Comparison of ENCODE assay signal across 12 mouse cellular contexts in genomic region chr12:89764191-89765082, GRCm38 (mm10).
A peak's percentile ranks its signal among the peaks of the same experiment; 100 is the strongest.
DNase-seq lines count a peak whose midpoint lies in the region; ATAC-seq and TF ChIP-seq lines count a peak whose summit lies in the region.
"Had no signal": no experiment of that assay in that cellular context is flagged by ENCODE, and none has a peak within 500 bp of the region (broad histone marks: within the 10 kb centered on the region; RNA-seq: fewer than 3 reads in every experiment).

No protein-coding gene starts in this region.

- no peaks in the 10 kb centered on the region for H3K36me3 ChIP-seq in forebrain, postnatal 0 days (ENCODE audit: insufficient read depth)
- H3K36me3 ChIP-seq in midbrain, embryonic 13.5 days, result no peaks in the 10 kb centered on the region
- H3K36me3 ChIP-seq in liver, embryonic 11.5 days (ENCODE audit: control insufficient read depth, insufficient read depth, low read length), result no peaks in the 10 kb centered on the region
- no peaks in the 10 kb centered on the region for H3K36me3 ChIP-seq in heart, embryonic 11.5 days (ENCODE audit: control insufficient read depth, insufficient read depth, low read length)
- H3K36me3 ChIP-seq: heart, embryonic 13.5 days had no signal

- H3K4me1 ChIP-seq in forebrain, postnatal 0 days (ENCODE audit: insufficient read depth), result no peaks in the 10 kb centered on the region
- H3K4me1 ChIP-seq in midbrain, embryonic 13.5 days (replicated peaks), result peaks cover 17% of the 10 kb centered on the region
- H3K4me1 ChIP-seq in liver, embryonic 11.5 days (replicated peaks; ENCODE audit: control insufficient read depth, insufficient read depth, low read length), result no peaks in the 10 kb centered on the region
- no peaks in the 10 kb centered on the region for H3K4me1 ChIP-seq in heart, embryonic 11.5 days (ENCODE audit: control insufficient read depth, insufficient read depth, low read length)

- no peak overlapping the region for H3K9ac ChIP-seq in forebrain, postnatal 0 days
- H3K9ac ChIP-seq in midbrain, embryonic 13.5 days (replicated peaks), result no peak overlapping the region
- H3K9ac ChIP-seq in liver, embryonic 11.5 days (ENCODE audit: low read depth, low read length), result no peak overlapping the region
- H3K9ac ChIP-seq in heart, embryonic 11.5 days (ENCODE audit: low read depth, low read length), result no peak overlapping the region
- H3K9ac ChIP-seq: heart, embryonic 13.5 days had no signal

- no peaks in the 10 kb centered on the region; the same call in 1 of the 2 replicates for H3K27me3 ChIP-seq in forebrain, postnatal 0 days (ENCODE audit: insufficient read depth, low read length)
- H3K27me3 ChIP-seq in midbrain, embryonic 13.5 days, result no peaks in the 10 kb centered on the region
- no peaks in the 10 kb centered on the region for H3K27me3 ChIP-seq in liver, embryonic 11.5 days (replicated peaks; ENCODE audit: control insufficient read depth, insufficient read depth, low read length)
- no peaks in the 10 kb centered on the region for H3K27me3 ChIP-seq in heart, embryonic 11.5 days (ENCODE audit: control insufficient read depth, insufficient read depth, low read length)
- H3K27me3 ChIP-seq: heart, embryonic 13.5 days had no signal

- WGBS in forebrain, postnatal 0 days, result 38% methylated on average over 10 of the region's 10 CpGs
- 38% methylated on average over 10 of the region's 10 CpGs for WGBS in midbrain, embryonic 13.5 days
- 39% methylated on average over 10 of the region's 10 CpGs for WGBS in liver, embryonic 11.5 days
- 34% methylated on average over 10 of the region's 10 CpGs for WGBS in heart, embryonic 11.5 days (ENCODE audit: insufficient replicate concordance)

- H3K9me3 ChIP-seq in forebrain, postnatal 0 days (ENCODE audit: low read length), result no peaks in the 10 kb centered on the region
- no peaks in the 10 kb centered on the region for H3K9me3 ChIP-seq in midbrain, embryonic 13.5 days
- no peaks in the 10 kb centered on the region for H3K9me3 ChIP-seq in liver, embryonic 11.5 days (ENCODE audit: control insufficient read depth, low read length)
- H3K9me3 ChIP-seq in heart, embryonic 11.5 days (replicated peaks; ENCODE audit: control insufficient read depth, low read length), result no peaks in the 10 kb centered on the region
- H3K9me3 ChIP-seq: heart, embryonic 13.5 days had no signal

- peak; percentile 32; the same call in 1 of the 2 replicates for ATAC-seq in forebrain, postnatal 0 days
- ATAC-seq in midbrain, embryonic 13.5 days, result peak; percentile 97
- no peak for ATAC-seq in liver, embryonic 11.5 days (replicated peaks; ENCODE audit: low FRiP score)
- no peak for ATAC-seq in heart, embryonic 11.5 days (replicated peaks; ENCODE audit: insufficient number of reproducible peaks, low FRiP score, low TSS enrichment)
- ATAC-seq: lung, postnatal 0 days had no signal

- H3K27ac ChIP-seq in forebrain, postnatal 0 days (ENCODE audit: low read depth, low read length), result no peak overlapping the region
- peak overlapping the region; percentile 52 for H3K27ac ChIP-seq in midbrain, embryonic 13.5 days
- no peak overlapping the region for H3K27ac ChIP-seq in liver, embryonic 11.5 days (ENCODE audit: low read depth, low read length)
- no peak overlapping the region for H3K27ac ChIP-seq in heart, embryonic 11.5 days (ENCODE audit: low read depth, low read length)
- H3K27ac ChIP-seq: heart, embryonic 13.5 days had no signal

- H3K4me2 ChIP-seq in forebrain, postnatal 0 days (ENCODE audit: low read depth), result no peak overlapping the region
- H3K4me2 ChIP-seq in midbrain, embryonic 13.5 days (replicated peaks), result 0 out of 2 replicates have a peak overlapping the region, but pooled peaks have one; percentile 3
- H3K4me2 ChIP-seq in liver, embryonic 11.5 days, result no peak overlapping the region
- H3K4me2 ChIP-seq in heart, embryonic 11.5 days, result no peak overlapping the region
- H3K4me2 ChIP-seq: heart, embryonic 13.5 days had no signal

- TF ChIP-seq CTCF in forebrain, postnatal 0 days (IDR thresholded peaks at IDR 0.05; ENCODE audit: low read depth), result no peak

- H3K4me3 ChIP-seq in forebrain, postnatal 0 days (ENCODE audit: low read depth, low read length), result no peak overlapping the region
- H3K4me3 ChIP-seq in midbrain, embryonic 13.5 days (replicated peaks), result no peak overlapping the region
- H3K4me3 ChIP-seq in liver, embryonic 11.5 days (ENCODE audit: low read depth, low read length), result no peak overlapping the region
- no peak overlapping the region for H3K4me3 ChIP-seq in heart, embryonic 11.5 days (ENCODE audit: low read depth, low read length)
- H3K4me3 ChIP-seq: heart, embryonic 13.5 days had no signal

- DNase-seq in Muller cell, postnatal 12 days (ENCODE audit: inconsistent ontology term), result peak; percentile 6
- DNase-seq in embryo, embryonic 10 days (ENCODE audit: low spot score), result peak; percentile 52
- peak; percentile 14 for DNase-seq in forebrain, postnatal 0 days
- no peak for DNase-seq in gastrocnemius, postnatal 25 days
- DNase-seq in liver, embryonic 11.5 days (ENCODE audit: low spot score), result no peak
- DNase-seq in lung, postnatal 14 days, result no peak
- DNase-seq: kidney, adult 18-20 months; thymus, postnatal 25 days had no signal

Comparison
In these comparisons a context has a peak if more than half of its experiments do, and no peak if none do; other contexts are left out.
1. DNase-seq: peak in Muller cell, postnatal 12 days (single experiment), embryo, embryonic 10 days (single experiment) and forebrain, postnatal 0 days (single experiment); none in gastrocnemius, postnatal 25 days (single experiment), liver, embryonic 11.5 days (single experiment) and lung, postnatal 14 days (single experiment).
2. ATAC-seq: peak in forebrain, postnatal 0 days (single experiment) and midbrain, embryonic 13.5 days (single experiment); none in liver, embryonic 11.5 days (single experiment) and heart, embryonic 11.5 days (single experiment).